Comparison of ENCODE assay signal across 7 mouse cellular contexts in the genomic region with DNA sequence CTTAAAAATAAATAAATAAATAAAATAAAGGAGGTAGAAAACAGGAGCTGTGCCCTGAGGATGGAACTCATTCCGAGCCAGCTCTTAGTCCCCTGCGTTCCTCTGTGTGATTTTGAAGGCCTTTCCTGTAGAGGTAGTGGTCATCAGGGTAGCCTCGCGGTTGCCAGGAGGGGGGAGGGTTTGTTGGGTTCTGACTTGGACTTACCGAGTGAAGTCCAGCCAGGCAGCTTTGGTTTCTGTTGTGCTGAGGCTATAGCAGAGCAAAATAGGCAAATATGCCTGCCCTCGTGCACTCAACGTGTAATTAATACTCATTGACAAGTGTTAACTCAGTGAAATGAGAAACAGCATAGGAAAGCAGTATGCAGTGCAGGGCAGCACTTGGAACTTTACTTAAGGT.
DNase-seq lines count a peak whose midpoint lies in the region; ATAC-seq and TF ChIP-seq lines count a peak whose summit lies in the region.

No protein-coding gene starts in this region.

- WGBS in kidney, embryonic 16.5 days: 64% methylated on average over 7 of the region's 7 CpGs
- 41% methylated on average over 7 of the region's 7 CpGs for WGBS in liver, embryonic 16.5 days (ENCODE audit: insufficient replicate concordance)

- peaks cover 8% of the 10 kb centered on the region for H3K4me1 ChIP-seq in kidney, embryonic 16.5 days (ENCODE audit: insufficient read depth, low read length)
- H3K4me1 ChIP-seq in G1E (ENCODE audit: insufficient read depth, low read depth, low read length): peaks cover 34% of the 10 kb centered on the region
- no peaks in the 10 kb centered on the region for H3K4me1 ChIP-seq in embryonic fibroblast, embryonic 13.5 days (ENCODE audit: control insufficient read depth, insufficient read depth, low read length)
- peaks cover 11% of the 10 kb centered on the region for H3K4me1 ChIP-seq in liver, embryonic 16.5 days (ENCODE audit: control insufficient read depth, low read depth, low read length)

- H3K9ac ChIP-seq in kidney, embryonic 16.5 days (replicated peaks; ENCODE audit: low read length): no peak overlapping the region
- H3K9ac ChIP-seq in liver, embryonic 16.5 days (ENCODE audit: low read depth, low read length): no peak overlapping the region

- no peak overlapping the region for H3K4me2 ChIP-seq in kidney, embryonic 16.5 days (replicated peaks; ENCODE audit: low read depth, low read length)
- H3K4me2 ChIP-seq in liver, embryonic 16.5 days (ENCODE audit: low read depth, low read length): peak overlapping the region; percentile 47; the same call in 1 of the 2 replicates

- H3K27me3 ChIP-seq in kidney, embryonic 16.5 days (ENCODE audit: insufficient read depth, low read length): no peaks in the 10 kb centered on the region
- H3K27me3 ChIP-seq in G1E (ENCODE audit: insufficient read depth, low read length): no peaks in the 10 kb centered on the region
- H3K27me3 ChIP-seq in liver, embryonic 16.5 days (ENCODE audit: control insufficient read depth, insufficient read depth, low read depth, low read length): no peaks in the 10 kb centered on the region

- ATAC-seq in kidney, embryonic 16.5 days (ENCODE audit: low FRiP score, low TSS enrichment): no peak
- no peak for ATAC-seq in G1E (ENCODE audit: extremely low read depth, insufficient number of reproducible peaks, low FRiP score, poor library complexity, severe bottlenecking)
- ATAC-seq in liver, embryonic 16.5 days (ENCODE audit: low read depth): peak; percentile 41

- DNase-seq in kidney, adult 18-20 months: peak; percentile 37
- no peak for DNase-seq in G1E (ENCODE audit: low spot score)
- no peak for DNase-seq in testis, postnatal 14 days (ENCODE audit: low spot score)
- no peak for DNase-seq in layer of hippocampus, adult 11-12 months (ENCODE audit: low spot score)

- no peak overlapping the region for H3K4me3 ChIP-seq in kidney, embryonic 16.5 days (ENCODE audit: low read length)
- H3K4me3 ChIP-seq in G1E (ENCODE audit: low read depth, low read length): peak overlapping the region; percentile 52; the same call in 1 of the 2 replicates
- H3K4me3 ChIP-seq in embryonic fibroblast, embryonic 13.5 days (ENCODE audit: insufficient read depth, low read length): no peak overlapping the region
- no peak overlapping the region for H3K4me3 ChIP-seq in liver, embryonic 16.5 days (ENCODE audit: low read depth, low read length)

- 0 out of 2 replicates have a peak, but pooled peaks cover 7% of the 10 kb centered on the region for H3K36me3 ChIP-seq in kidney, embryonic 16.5 days (ENCODE audit: insufficient read depth, low read length)
- H3K36me3 ChIP-seq in G1E (replicated peaks): peaks cover 51% of the 10 kb centered on the region
- no peaks in the 10 kb centered on the region for H3K36me3 ChIP-seq in liver, embryonic 16.5 days (ENCODE audit: control insufficient read depth, insufficient read depth)

- no peaks in the 10 kb centered on the region for H3K9me3 ChIP-seq in kidney, embryonic 16.5 days (ENCODE audit: low read length)
- no peaks in the 10 kb centered on the region for H3K9me3 ChIP-seq in G1E (replicated peaks)
- no peaks in the 10 kb centered on the region for H3K9me3 ChIP-seq in liver, embryonic 16.5 days (replicated peaks; ENCODE audit: control insufficient read depth, low read length)

- H3K27ac ChIP-seq in kidney, embryonic 16.5 days (ENCODE audit: low read length): no peak overlapping the region
- peak overlapping the region; percentile 69 for H3K27ac ChIP-seq in embryonic fibroblast, embryonic 13.5 days (ENCODE audit: insufficient read depth, low read length)
- H3K27ac ChIP-seq in liver, embryonic 16.5 days (ENCODE audit: low read length): peak overlapping the region; percentile 73

- no peak for TF ChIP-seq CTCF in G1E (IDR thresholded peaks at IDR 0.05; ENCODE audit: low read depth, low read length)
- no peak for TF ChIP-seq CTCF in embryonic fibroblast, embryonic 13.5 days (IDR thresholded peaks at IDR 0.05; ENCODE audit: borderline replicate concordance, insufficient read depth, low read length)

- TF ChIP-seq POLR2A in embryonic fibroblast, embryonic 13.5 days (IDR thresholded peaks at IDR 0.05; ENCODE audit: low read depth, low read length): no peak
